Mouse (Mus musculus): ENCODE measurements at regions not wholly inside any gene's neighbourhood (a gene's known extent, or its start where the extent isn't known, plus 50 kb on each side); places are given as distances from the start of the nearest gene placed in this dataset.
"Not testable (repeated sequence)": the region's sequence is repeated elsewhere in the genome, so short reads cannot be mapped to it uniquely, and the experiment has no call there.

- no peak for DNase-seq (ENCODE audit: low read depth, low spot score)
These were observed 56.3 kb downstream of the Mterf1b start for GRCm38 (mm10) chr5:4248422-4248821.

GRCm38 (mm10) chr5:4254280-4254679 lies 62.1 kb downstream of the Mterf1b start:
- not testable (repeated sequence) for DNase-seq (ENCODE audit: low read depth, low spot score)

GRCm38 (mm10) chr5:4257048-4257750 lies 65.0 kb downstream of the Mterf1b start:
- no peak for DNase-seq (ENCODE audit: low read depth, low spot score)

DNA sequence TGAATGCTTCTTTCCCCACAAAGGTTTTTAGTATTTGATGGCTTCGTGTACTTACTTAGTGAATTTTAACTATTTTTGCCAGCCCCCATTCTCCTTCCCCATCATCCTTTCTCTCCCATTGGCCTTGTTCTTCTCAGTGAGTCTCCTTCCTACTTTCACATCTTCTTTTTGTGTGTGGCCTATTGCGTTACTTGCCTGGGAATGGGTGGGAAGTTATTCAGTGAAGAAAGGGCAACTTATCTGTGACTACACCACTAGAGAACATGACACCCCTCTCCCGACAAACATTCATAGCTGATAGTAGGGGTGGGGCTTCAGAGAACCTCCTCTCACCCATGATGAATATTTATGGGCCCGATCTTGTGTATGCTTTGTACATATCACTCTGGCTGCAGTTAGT lies 67.1 kb downstream of the Mterf1b start:
- DNase-seq (ENCODE audit: low read depth, low spot score): no peak

GRCm38 (mm10) chr5:4262666-4263065 lies 70.5 kb downstream of the Mterf1b start:
- DNase-seq (ENCODE audit: low read depth, low spot score): no peak

DNA sequence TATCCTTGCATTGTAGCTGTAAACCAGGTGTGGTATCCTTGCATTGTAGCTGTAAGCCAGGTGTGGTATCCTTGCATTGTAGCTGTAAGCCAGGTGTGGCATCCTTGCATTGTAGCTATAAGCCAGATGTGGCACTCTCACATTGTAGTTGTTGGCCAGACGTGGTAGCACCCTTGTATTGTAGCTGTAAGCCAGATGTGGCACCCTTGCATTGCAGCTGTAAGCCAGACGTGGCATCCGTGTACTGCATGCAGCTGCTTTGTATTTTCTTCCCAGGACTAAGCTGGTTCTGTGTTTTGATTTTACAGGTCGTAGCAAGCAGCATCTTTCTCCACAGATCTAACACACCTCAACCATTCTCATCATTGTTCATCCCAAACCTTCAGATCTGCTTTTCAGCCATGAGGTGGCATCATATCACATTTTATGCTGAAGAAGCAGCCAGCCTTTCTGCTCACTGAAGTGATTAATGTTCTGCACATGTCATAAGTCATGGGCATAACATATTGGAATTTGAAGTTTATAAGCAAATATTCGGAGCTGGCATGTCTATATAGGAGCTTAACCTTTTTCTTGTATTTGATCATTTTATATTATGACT lies 71.5 kb downstream of the Mterf1b start:
- DNase-seq (ENCODE audit: low read depth, low spot score): no peak

DNA sequence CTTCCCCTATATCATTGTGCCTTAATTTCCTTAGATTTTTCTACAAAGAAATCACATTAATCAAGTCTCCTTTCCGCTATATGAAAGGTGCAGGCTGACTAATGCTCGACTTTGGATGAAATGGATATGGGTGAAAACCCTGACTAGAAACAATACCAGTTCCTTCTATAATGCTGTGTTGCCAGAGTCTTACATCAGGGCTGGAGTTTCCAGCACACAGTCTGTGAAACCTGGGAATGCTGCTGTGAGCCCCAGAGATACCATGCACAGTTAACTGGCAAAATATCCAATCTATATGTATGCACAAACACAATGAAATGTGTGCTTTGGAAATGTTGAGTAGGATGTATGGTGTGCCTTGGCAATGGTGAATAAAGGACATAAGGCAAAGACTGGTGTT lies 75.5 kb downstream of the Mterf1b start:
- no peak for DNase-seq (ENCODE audit: low read depth, low spot score)

DNA sequence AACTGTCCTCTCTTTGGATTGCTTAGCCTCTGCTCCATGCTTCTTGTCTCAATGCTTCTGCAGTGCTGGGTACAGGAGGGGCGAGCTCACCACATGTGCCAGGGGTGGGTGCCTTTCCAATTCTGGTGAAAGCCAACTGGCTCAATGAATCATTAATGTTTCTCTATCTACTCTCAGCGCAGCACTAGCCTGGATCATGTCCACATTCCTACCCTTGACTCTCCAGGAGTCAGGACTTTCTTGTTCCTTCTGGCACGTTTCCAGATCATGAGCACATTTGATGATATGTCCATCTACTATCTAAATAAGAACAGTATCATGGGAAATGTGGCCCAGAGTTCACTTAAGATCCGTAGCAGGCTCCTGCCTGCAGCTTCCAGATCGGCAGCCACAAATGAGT lies 80.8 kb downstream of the Mterf1b start:
- DNase-seq (ENCODE audit: low read depth, low spot score): no peak

DNA sequence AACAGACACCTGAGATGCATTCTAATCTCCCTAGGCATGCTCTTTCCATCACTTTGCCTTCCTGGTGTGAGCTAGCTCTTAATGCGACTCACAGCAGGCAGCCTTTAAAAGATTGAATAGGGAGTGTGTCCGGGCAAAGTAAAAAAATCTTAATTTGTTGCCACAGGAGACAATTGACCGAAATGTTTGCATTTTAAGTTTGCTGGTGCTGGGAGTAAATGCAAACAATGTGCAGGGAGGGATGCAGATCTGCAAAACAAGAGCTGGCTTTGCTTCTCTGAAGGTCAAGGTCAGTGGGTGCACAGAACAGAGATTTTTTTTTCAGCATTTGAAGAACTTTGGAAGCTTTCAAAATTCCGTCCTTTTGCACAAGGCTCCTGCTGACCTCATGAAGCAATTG lies 111.4 kb downstream of the Mterf1b start:
- no peak for DNase-seq (ENCODE audit: low read depth, low spot score)

DNA sequence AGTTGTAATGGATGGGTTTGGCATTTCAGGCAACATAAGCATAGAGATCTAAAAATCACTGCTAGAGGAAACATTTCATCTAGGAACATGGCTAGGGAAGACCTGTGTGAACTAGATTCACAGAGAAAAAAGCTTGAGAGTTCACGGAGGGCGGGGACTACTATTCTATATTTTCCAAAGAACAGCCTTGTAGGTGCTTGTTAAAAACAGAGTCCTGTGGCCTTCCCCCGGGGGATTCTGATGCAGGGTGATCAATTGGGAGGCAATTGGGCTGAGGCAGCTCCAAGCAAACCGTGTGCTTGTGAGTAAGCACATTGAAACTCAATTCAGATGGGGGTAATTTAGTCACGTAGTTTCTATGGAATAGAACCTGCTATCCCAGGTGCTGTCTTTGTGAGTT lies 112.0 kb downstream of the Mterf1b start:
- DNase-seq (ENCODE audit: low read depth, low spot score): no peak

- DNase-seq (ENCODE audit: low read depth, low spot score): no peak
These were observed 116.3 kb downstream of the Mterf1b start for GRCm38 (mm10) chr5:4308514-4308913.

GRCm38 (mm10) chr5:4311169-4311568 lies 119.0 kb downstream of the Mterf1b start:
- DNase-seq (ENCODE audit: low read depth, low spot score): no peak

- DNase-seq (ENCODE audit: low read depth, low spot score): no peak
These were observed 119.4 kb downstream of the Mterf1b start for GRCm38 (mm10) chr5:4311599-4311998.

DNA sequence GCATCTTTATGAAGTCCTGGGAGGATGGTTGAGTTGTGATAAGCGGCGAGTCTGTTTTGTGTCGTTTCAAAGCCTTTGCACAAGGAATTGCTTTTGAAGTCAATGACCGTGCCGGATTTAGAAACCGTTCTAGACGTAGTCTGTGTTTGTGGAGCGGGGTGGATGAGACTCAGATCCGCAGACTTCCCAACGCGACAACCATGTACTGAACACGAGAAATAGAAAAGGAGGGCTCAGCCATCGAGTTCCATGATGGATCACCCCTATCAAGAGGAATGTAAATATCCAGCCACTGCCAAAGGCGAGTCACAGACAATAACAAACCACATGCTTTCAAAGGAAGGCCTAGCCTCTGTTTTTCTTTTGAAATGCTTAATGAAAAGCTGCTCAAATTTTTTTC lies 120.5 kb downstream of the Mterf1b start:
- DNase-seq (ENCODE audit: low read depth, low spot score): no peak

GRCm38 (mm10) chr5:4322634-4323386 lies 130.6 kb downstream of the Mterf1b start:
- DNase-seq (ENCODE audit: low read depth, low spot score): no peak

DNA sequence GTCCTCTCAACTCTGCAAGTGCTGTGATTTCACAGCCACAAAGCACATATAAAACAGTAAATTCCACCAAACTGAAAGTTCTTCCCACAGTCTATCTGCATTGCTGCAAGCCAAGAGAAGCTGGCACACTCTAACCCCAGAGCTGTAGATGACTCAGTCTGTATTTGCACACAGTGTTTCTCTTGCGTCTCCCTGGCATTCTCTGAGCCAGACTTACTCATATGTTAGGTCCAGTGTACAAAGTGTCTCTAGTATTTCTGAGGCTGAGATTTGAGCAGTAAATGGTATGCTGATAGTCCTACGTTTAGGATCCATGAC lies 131.2 kb downstream of the Mterf1b start:
- no peak for DNase-seq (ENCODE audit: low read depth, low spot score)

- peak; percentile 43 for DNase-seq (ENCODE audit: low read depth, low spot score)
These were observed 133.6 kb downstream of the Mterf1b start for GRCm38 (mm10) chr5:4325813-4326212.

DNA sequence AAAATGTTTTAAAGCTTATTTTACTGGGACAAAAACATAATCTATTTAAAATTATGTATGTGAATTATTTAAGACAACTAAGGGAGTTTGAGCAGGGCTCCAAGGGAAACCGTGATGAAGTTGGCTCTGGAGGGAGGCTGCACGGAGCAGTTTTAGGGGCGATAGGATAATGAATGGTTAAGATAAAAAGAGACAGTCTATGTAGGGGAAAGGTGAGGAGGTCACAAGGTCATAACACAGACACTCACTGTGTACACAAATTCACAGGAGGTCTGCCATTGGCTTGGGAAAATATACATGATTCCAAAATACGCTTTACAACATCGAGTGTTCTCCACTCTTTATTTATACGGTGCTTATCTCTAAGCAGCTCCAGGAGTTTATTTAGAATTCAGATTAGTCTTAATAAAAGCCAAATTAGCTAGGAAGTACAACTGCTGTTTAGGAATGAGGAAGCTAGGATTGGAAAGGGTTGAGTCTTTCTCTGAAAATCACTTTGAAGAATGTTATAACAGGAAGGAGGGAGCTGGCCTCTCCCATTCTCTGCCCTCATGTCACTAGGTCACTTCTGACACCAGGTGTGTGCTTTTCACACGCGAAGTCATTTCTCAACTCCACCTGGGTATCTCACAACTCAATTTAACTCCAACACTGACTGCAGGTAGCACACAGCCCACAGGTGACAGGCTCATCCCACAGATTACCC lies 134.3 kb downstream of the Mterf1b start:
- peak; percentile 17 for DNase-seq (ENCODE audit: low read depth, low spot score)

- no peak for DNase-seq (ENCODE audit: low read depth, low spot score)
These were observed 143.5 kb downstream of the Mterf1b start for GRCm38 (mm10) chr5:4335683-4336082.

- no peak for DNase-seq (ENCODE audit: low read depth, low spot score)
These were observed 149.8 kb downstream of the Mterf1b start for GRCm38 (mm10) chr5:4341956-4342355.

- DNase-seq (ENCODE audit: low read depth, low spot score): no peak
These were observed 152.3 kb downstream of the Mterf1b start for GRCm38 (mm10) chr5:4344458-4344857.

DNA sequence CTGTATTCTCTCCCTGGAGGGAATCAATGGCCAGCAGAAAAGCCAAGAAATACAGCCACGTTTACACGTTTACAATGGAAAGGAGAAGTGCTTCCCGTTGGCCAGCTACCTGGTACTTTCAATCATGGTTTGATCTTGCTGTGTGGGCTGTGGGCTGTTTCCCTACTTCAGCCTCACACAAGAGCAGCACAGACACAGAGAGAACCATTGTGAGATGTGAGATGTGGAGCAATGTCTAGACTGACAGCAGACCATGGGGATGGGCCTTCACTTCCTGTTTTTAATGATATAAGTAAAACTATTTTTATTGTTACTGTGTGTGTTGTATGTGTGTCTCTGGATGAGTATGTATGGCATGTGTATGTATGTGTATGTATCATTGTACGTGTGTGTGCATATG lies 156.2 kb downstream of the Mterf1b start:
- no peak for DNase-seq (ENCODE audit: low read depth, low spot score)

Data from embryo, embryonic 11.5 days (tissue).